Mouse (Mus musculus): ENCODE results near the gene Klhl2.

Gene Klhl2

DNA sequence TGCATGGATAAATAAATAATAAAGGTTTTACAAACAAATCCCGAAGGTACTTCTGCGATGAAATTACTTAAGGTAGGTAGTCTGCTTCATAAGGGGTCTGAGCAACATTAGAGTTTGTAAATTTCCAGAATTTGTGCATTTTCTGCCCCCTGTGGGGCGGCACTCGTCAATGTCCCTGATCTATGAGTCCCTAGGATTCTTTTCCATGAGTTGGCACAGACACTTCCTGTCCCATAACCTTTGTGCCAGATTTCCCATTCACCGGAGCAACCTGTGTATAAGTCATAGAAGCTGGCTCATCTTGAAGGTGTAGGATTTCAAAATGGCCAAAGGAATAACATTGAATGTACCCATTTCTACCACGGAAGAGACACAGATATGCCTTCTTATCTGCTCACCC, 159.5 kb downstream of the Klhl2 start:
- DNase-seq = no peak
